Mouse (Mus musculus): ENCODE results near the gene Ifnar2.

The Ifnar2 gene

DNA sequence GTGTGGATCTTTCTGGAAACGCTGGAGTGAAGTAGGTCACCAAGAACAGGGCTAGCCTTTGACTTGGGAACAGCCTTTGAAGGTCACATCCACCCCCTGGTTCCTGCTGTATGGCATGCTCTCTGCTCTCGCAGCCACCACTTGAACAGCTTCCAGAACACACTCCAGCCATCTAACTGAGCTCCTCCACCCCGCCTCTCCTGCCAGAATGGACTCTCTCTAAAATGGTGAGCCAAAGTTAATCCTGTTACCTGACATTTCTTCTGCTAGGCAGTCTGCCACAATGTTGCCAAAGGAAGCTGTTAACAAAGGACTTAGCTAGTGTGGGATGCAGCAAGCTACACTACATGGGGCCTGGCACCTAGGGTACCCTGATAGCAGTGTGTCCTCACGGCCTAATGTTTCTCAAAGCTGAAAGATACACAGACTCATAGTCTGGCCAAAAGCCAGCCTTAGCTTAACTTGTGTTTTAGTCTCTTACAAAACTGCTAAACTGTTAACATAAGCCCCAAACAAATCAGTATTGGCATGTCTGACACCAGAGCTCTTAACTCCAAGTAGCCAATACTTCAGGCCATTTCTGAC lies 22.3 kb downstream of the Ifnar2 start:
- DNase-seq (ENCODE audit: low spot score in 2 of 2), result no peak

DNA sequence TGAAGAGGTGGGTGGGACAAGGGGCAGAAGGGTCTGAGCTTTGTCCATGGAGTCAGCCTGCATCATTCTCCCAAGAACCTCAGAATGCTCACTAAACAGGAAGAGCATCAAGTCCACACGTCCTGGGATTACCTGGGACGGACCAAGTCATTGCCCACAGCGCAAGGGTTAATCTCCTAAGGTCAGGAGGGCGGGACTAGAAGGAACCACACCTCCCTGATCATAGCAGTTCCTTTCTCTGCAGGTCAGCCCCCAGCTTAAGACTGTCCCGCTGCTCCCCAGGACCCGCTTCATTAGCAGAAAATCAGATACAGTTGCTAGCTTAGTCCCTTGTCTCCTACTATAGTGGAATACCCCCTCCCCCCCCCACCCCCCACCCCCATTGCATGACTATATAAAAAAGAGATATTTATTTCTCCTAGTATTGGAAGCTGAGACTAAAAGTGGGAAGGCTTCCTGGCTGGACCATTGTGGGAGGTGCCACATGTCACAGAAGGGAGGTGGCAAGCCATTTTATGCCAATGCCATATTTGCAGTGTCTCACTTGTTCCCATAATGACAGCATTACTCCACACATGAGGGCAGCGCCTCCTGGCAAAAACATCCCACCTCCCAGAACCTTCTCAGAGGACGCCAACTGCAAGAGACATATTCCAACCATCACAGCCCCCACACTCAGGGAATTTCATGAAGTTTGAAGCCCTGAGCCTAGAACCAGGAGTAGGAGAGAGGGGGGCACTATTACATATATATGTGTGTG lies 23.2 kb downstream of the Ifnar2 start:
- DNase-seq (ENCODE audit: low spot score in 2 of 2), result no peak

DNA sequence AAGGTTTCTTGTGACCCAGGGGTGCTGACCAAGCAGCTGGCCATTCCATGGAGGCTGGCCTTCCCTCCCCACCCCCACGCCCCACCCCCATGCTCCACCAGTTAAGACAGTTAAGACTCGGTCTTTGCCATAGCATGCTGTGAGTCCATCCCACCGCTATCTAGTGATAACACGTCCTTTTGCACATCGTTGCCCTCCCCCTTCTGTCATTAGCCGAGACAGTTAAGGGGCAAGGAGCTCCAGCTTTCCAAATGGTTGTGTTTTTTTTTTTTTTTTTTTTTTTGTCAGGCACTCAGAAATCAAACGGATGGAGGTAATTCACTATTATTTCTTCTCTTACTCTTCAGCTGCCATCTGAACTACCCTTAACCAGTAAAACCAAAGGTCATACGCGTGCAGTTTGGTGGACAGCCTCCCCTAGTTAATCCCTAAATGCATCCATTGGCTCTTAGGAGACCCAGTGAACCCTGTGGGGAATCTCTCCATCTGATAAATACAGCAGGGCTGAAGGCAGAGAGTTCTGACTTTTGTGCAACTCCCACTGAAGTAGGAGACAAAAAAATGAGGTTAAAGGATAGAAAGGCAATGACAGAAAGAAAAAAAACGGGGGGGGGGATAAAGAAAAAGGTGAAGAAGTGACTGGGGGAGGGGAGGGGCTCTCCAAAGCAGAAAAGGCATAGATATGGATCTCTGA lies 24.4 kb downstream of the Ifnar2 start:
- DNase-seq (ENCODE audit: low spot score in 2 of 2), result no peak

DNA sequence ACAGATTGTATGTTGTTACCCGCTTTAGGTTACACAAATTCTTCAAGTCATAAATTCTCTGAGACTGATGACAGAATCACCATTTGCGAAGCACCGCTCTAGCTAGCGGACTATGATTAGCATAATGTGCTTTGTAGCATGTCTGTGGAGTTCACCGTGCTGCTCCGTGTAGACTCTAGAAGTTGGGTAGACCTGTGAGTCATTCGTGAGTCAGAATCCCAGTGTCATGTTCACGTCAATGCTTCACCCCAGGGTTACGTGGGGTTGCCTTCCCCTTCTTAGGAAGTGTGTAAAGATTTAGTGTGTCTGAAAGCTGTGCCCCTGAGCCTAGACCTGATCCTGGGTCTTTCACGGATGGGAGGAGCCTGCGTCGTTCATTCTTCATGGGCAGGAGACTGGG lies 25.4 kb downstream of the Ifnar2 start:
- DNase-seq (ENCODE audit: low spot score in 2 of 2), result no peak

DNA sequence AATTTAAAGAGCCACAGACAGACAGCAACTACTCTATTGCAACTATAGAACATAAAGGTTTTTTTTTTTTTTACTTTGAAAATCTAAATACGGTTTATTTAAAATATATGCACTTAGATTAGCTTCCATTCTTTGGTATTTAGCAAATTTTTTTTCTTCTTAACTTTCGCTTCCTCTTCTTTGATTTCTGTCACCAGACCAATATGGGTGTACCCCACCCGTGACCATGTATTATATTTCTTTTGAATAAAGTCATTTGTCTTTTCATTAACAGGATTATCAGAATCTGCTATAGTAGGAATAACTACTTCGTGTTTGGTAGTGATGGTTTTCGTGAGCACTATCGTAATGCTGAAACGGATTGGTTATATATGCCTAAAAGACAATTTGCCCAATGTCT lies 26.4 kb downstream of the Ifnar2 start:
- DNase-seq (ENCODE audit: low spot score in 2 of 2), result no peak

DNA sequence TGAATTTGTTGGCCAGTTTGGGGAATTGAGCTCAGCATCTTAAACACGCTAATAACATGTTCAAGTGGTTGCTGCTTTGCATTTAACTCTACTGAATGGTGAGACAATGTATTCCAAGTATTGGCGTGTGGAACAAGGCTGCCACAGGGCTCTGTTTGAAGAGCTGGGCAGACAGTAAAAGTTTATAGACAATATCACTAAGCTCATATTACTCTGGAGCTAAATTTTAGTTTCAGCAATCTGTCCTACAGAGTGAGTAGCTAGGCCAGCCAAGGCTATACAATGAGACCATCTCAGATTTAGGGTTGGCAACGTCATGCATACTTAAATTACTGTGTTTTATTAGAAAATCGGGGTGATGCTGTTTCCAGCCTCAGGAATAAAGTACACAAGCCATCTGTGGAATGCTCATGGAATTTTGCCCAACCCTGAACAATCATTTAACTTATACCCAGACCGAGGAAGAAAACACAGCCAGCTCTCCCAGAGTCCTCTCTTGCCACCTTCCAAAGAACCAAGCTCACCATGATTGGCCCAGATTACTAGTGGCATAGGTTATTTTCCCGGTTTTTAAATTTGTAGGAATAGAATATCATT lies 29.1 kb downstream of the Ifnar2 start:
- no peak for DNase-seq (ENCODE audit: low spot score in 2 of 2)

DNA sequence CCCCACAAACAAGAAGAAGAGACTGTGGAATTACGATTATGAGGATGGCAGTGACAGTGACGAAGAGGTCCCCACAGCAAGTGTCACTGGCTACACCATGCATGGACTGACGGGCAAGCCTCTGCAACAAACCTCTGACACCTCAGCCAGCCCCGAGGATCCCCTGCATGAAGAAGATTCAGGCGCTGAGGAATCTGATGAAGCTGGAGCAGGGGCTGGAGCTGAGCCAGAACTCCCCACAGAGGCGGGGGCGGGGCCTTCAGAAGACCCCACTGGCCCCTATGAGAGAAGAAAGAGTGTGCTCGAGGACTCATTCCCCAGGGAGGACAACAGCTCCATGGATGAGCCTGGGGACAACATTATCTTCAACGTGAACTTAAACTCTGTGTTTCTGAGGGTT lies 31.2 kb downstream of the Ifnar2 start:
- no peak for DNase-seq (ENCODE audit: low spot score in 2 of 2)

DNA sequence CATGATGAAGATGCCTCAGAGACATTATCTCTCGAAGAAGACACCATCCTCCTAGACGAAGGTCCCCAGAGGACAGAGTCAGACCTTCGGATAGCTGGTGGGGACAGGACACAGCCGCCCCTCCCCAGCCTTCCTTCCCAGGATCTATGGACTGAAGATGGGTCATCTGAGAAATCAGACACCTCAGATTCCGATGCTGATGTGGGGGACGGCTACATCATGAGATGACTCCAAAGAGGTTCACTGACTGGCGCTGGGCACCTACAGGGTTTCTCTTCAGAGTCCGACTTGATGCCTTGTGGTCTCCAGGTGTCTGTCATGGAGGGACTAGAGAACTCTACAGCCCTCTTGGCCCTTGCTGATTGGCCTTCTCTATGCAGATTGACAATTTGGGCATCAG lies 31.6 kb downstream of the Ifnar2 start:
- no peak for DNase-seq (ENCODE audit: low spot score in 2 of 2)

DNA sequence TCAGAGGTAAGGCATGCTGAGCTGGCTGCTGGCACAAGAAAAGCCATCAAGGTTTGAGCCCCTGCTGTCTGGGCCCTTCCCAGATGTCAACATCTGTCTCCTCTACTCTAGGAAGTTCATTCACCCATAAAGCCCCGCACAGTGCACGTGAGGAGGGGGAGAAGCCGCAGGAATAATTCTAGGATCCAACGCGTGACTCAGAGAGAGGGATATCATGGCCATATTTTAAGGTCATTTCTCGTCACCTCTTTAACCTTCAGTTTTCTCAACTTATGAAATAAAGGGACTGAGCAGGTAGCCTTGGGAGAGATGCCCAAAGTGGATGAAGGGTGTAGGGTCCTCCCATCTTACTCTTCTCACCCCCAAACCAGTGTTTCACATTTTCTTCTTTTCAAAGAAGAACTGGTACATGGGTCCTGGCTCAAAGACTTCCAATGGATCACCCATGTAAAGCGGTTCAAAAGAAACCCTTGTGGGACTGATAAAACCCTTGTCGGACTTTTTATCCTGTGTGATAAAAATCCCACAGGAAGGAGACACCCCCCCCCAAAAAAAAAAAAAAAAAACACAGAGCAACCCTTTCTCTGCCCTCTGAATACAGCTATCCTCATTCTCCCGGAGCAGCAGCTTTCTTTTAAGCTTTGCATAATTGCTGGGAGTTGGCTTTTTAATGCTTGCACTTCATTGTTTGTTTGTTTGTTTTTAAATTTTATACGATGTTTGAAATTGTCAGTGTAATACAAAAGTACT lies 32.4 kb downstream of the Ifnar2 start:
- DNase-seq (ENCODE audit: low spot score in 2 of 2), result no peak

DNA sequence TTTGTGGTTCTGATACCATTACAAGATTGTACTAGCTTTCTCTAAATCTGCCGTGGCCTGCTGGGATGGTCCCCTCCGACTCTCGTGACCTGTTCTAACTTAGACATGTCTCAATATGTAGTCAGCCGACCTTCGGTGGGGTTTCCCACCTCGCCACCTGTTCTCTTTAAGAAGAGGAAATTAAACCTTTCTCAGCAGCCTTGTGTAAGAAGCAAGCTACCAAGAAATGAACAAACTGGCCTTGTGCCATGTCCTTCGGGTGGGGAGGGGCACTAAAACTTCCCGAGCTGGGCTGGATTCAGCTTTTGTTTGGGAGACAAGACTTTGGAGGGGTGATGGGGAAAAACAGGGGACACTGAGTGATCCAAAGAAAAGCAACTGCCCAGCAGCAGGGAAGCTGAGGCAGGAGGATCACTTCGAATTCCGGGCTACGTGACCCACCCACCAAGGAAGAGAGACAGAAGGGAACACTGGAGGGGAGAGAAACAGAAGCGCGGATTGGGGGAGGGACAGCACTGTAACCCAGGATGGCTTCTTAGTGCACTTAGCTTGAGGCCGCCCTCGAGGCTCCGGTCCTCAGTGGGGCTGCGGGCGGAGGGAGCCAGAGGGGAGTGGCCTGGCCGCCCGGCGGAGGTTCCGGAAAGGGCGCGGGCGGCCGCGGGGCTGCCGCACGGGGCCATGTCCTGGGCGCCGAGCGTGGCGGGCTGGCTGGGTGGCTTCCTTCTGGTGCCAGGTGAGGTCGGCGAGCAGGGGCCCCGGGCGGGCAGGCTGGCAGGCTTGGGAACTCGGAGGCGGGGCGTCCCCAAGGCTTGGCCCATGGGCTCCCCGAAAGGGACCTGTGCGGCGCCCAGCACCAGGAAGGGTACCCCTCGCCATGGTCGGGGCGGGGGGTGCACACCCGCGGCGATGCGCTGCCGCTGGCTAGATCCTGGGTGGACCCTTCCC lies 33.3 kb downstream of the Ifnar2 start, which contains the start of gene Il10rb:
TSS of gene Il10rb (plus strand) at position 525 of the 945 bp plus-strand sequence.
- DNase-seq (ENCODE audit: low spot score in 2 of 2), result peak; percentile 23 to 34

DNA sequence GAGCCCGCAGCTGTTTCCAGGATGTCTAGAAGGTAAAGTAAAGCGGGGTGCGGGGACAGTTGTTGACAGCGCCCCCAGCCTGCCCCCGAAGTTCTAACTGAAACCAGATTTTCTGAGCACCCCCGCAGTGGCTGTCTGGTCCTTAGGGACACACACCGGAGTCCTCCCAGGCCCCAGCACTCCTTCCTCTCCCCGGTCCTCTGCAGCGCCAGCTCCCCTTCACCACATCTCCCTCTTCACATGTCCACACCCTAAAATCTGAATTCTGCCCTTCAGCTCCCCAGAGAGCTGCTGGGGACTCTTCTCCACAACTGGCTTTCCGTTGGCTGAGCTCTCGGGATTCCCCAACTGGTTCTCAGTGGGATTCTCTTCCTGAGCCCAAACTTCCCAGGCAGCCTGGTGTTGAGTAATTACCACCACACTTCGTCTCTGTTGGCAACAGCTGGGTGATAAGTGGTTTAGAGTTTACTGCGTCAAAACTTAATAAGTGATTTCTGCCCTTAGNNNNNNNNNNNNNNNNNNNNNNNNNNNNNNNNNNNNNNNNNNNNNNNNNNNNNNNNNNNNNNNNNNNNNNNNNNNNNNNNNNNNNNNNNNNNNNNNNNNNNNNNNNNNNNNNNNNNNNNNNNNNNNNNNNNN lies 34.1 kb downstream of the Ifnar2 start:
- peak in 1 of 2 experiments; percentile 28 for DNase-seq (ENCODE audit: low spot score in 2 of 2)

DNA sequence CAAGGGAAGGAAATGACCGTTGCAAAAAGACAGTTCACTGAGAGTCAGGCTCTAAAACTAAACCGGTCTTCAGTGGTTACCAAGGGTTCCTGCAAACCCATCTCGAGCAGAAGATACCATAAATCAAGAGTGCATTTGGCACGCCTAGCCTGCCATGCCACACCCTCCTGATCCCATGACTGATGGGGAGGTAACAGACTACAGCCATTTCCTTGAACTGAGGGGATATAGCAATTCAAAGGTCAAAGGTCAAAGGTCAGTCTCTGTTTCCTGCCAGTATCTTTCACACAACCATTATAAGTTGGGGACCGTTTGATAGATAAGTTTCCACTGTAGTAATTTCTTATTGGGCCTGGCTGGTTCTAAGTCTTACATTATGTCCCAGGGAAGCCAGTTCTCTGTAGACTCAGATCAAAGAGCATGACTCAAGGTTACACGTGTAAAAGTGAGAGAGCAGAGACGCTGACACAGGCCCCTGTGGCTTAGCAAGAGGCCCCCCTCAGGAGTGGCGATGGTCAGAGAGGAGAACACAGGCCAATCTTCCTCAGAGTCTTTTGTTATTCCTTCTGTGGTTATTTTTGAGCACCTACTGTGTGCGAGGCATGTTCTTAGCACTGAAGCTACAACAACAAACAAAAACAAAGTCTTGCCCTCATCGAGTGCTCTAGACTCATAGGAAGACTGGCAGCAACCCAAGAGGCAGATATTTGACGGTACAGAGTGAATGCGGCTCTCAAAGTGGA lies 40.7 kb downstream of the Ifnar2 start:
- no peak for DNase-seq (ENCODE audit: low spot score in 2 of 2)

DNA sequence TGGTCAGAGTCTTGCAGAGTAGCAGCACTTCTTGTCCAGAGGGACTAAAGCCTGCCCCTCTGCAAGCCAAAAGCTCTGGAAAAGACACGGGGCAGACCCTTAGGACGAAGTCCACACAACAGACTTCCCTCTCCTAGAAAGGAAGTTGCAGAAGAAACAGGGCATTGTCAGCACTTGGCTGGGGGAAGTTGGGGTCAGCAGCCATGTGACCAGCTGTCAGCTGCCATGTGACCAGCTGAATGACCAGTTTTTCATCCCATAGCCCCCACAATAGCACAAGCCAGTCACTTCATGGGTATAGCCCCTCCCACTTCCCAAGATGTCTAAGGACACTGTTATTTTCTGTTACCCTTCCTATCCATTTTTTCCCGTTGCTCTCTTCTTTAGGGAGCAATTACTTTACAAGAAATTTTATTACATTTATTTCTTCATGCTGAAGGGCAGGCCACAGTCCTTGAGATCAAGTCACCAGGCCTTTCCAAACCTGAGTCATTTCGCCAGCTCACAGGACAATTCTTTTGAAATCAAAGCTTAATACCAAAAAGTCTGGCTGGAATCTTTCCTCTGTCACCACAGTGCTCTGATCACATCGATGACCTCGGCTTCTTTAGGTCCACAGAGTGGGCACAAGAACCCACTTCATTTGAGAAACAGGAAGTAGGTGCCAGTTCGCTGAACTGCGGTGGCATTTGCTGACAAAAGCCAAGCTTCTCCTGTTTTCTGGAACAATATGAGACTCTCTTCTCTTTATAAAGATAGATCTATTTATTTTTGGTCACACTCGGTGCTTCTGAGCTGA lies 43.0 kb downstream of the Ifnar2 start:
- DNase-seq (ENCODE audit: low spot score in 2 of 2), result no peak

DNA sequence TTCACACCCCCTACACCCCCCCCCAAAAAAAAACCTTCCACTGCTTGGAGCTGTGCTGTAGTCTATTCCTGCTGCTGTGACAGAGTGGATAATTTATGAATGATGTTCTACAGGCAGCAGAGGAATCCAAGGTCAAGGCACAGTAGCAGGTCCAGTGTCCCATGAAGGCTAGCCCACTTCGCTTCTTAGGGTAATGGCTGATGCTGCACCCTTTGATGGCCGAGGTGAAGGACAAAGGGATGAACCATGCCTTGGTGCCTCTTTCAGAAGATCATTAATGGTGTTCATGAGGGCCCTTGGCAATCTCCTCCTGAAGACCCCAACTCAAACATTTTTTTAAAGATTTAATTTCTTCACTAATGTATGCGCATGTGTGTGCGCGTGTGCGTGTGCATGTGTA lies 43.8 kb downstream of the Ifnar2 start:
- no peak for DNase-seq (ENCODE audit: low spot score in 2 of 2)

DNA sequence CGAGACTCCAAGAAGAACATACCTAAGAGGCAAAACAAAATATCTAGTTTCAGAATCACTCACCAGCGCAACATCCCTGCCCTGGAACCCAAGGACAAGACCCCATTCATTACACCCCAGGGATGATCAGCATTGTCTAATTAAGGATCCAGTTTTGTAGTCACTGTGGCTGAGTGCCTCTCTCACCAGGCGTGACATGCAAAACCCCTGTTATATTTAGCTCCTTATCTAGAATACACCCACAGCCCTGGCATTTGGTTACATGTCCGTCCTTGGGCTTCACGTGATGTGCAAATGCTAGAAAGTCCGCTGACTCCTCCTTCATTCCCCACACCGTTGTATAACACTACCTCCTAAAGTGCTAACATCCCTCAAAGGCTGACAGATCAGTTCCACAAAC lies 44.4 kb downstream of the Ifnar2 start:
- no peak for DNase-seq (ENCODE audit: low spot score in 2 of 2)

DNA sequence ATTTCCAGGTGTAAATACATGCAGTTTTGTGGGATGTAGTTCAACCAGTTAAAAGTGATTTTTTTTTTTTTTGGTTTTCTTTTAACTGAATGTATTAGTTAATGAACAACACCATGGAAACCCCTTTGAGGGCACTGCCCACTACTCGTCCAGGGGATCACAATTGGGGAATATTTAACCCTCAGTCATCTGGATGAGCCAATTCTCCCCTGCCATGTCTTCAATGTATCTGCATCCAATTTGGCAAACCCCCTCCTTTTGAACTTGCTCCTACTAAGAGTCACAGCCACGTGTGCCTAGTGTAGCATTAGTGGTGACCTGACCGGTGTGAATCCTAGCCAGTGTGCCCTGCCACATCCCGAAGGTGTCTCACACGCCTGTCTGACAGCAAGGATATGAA lies 45.9 kb downstream of the Ifnar2 start:
- DNase-seq (ENCODE audit: low spot score in 2 of 2), result no peak

DNA sequence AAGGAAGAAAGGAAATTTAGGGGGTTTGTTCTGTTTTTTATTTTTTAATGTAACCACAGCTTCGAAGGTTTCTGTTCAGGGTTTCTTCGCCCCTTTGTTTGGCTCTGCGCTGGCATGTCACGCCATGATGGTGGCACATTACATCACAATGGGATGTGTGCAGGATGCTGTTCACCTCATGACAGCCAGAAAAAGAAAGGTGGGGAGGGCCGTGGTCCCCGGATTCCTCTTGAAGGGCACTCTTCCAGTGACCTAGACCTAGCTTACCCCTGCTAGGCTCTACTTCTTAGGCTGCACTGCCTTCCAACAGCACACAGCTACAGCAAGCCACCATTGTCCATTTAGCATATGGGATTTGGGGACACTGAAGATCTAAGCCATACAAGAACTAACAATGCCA lies 53.2 kb downstream of the Ifnar2 start:
- DNase-seq (ENCODE audit: low spot score in 2 of 2), result no peak

DNA sequence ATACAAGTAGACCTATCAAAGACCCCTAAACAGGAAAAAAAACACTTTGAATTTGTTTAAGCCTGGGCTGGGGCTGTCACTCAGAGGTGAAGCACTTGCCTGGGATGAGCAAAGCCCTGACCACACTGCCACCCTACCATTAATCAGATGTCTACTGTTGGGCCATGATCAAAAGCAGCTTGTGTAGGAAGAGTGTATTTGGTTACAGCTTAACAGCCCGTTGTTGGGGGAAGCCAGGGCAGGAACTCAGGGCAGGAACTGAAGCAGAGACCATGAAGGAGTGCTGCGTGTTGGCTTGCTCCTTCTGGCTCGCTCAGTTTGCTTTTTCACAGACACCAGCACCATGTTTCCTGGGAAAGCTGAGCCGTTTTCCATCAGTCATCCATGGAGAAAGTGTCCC lies 54.0 kb downstream of the Ifnar2 start:
- DNase-seq (ENCODE audit: low spot score in 2 of 2), result no peak

DNA sequence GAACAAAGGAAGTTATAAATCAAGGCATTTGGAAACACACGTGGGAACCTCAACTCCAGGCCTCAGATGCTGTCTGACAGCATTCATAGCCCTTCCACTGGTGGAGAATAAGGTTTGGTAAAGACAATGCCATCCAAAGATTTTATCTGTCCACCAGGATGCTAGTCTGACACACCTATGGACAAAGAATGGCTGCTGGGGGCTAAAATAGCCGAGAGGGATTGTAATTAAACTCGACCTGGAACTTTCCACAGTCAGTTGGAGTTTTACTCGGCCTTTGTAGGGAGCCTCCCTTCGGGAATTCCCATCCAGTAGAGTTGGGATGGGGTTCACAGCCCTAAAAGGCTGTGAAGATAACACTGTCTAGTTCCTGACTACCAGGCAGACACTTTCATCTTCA lies 54.9 kb downstream of the Ifnar2 start:
- no peak for DNase-seq (ENCODE audit: low spot score in 2 of 2)
